Mouse (Mus musculus) embryonic facial prominence, embryonic 14.5 days (tissue): Measurements from ENCODE around the gene Tbk1. TPM values are rescaled to one million over a fixed set of nuclear protein-coding genes. Genes with fewer than 3 reads are reported as not detected.

Experiments
- ATAC-seq: fragments of 200-750 bp; cut with Nextera tagmentation; 2 replicates; pipeline ENCODE4 v1.8.0; 2017; ENCODE audit warnings: low read depth, moderate number of reproducible peaks, moderate TSS enrichment
- DNase-seq: peaks from one replicate; pipeline ENCODE4 v3.0.0-alpha.2; 2015; ENCODE audit warnings: low spot score
- H3K27ac ChIP-seq: fragments of 300-500 bp; sonication (generic); replicated peaks from 2 replicates; pipeline ENCODE4 v1.5.1; 2014; ENCODE audit warnings: low read depth, mild to moderate bottlenecking, low read length, moderate library complexity
- H3K27me3 ChIP-seq: fragments of 300-500 bp; sonication (generic); replicated peaks from 2 replicates; pipeline ENCODE4 v1.6.1; 2014; ENCODE audit warnings: low read length; ENCODE audit not compliant: control insufficient read depth, insufficient read depth
- H3K36me3 ChIP-seq: fragments of 300-500 bp; sonication (generic); 2 replicates; pipeline ENCODE4 v1.6.1; 2014; ENCODE audit warnings: low read length, mixed read lengths; ENCODE audit not compliant: control insufficient read depth, insufficient read depth
- H3K4me1 ChIP-seq: fragments of 300-500 bp; sonication (generic); 2 replicates; pipeline ENCODE4 v1.6.1; 2014; ENCODE audit warnings: antibody characterized with exemption, low read length; ENCODE audit not compliant: control insufficient read depth, insufficient read depth
- H3K4me2 ChIP-seq: fragments of 300-500 bp; sonication (generic); 2 replicates; pipeline ENCODE4 v1.6.1; 2014; ENCODE audit warnings: low read depth, mild to moderate bottlenecking, low read length, moderate library complexity, mixed read lengths
- H3K4me3 ChIP-seq: fragments of 300-500 bp; sonication (generic); 2 replicates; pipeline ENCODE4 v1.5.1; 2014; ENCODE audit warnings: low read depth, mild to moderate bottlenecking, low read length
- H3K9ac ChIP-seq: fragments of 300-500 bp; sonication (generic); 2 replicates; pipeline ENCODE4 v1.6.1; 2014; ENCODE audit warnings: low read depth, mild to moderate bottlenecking, low read length, moderate library complexity, mixed read lengths
- H3K9me3 ChIP-seq: fragments of 300-500 bp; sonication (generic); 2 replicates; pipeline ENCODE4 v1.6.1; 2016; ENCODE audit warnings: low read length; ENCODE audit not compliant: control insufficient read depth
- WGBS: fragments of 180-500 bp; shearing (Covaris S2); extraction: QIAGEN DNeasy Blood & Tissue Kit; methylation state at CpG from one replicate; pipeline ENCODE4 v1.1.7; 2014; 5-methylcytosine and 5-hydroxymethylcytosine counted together
- polyA plus RNA-seq: library from polyadenylated mRNA; unstranded; fragments of >200 nt; fragmentation: Nextera tagmentation; extraction: Ambion mirVana; gene quantifications from 2 replicates; pipeline ENCODE4 v1.2.1, GENCODE M21; 2014

Gene Tbk1
- polyA plus RNA-seq = 28.6 and 32.4 TPM in 2 replicates

- Histone ChIP-seq H3K4me3 (peak within 1 kb of the TSS; percentile 84), H3K27ac (peak within 1 kb of the TSS; percentile 81), H3K9me3 (no peaks in the 10 kb centered on the region), H3K4me2 (peak within 1 kb of the TSS; percentile 73), H3K9ac (peak within 1 kb of the TSS; percentile 95), H3K27me3 (no peaks in the 10 kb centered on the region), H3K4me1 (peaks cover 8% of the 10 kb centered on the region), H3K36me3 (peaks cover 26% of the 10 kb centered on the region)
- DNase-seq = peak; percentile 95
- WGBS = under 1% methylated on average over 41 of the region's 58 CpGs
- peak; percentile 98 for ATAC-seq
These were observed at the start of gene Tbk1 for GRCm38 (mm10) chr10:121586675-121587370. Gene Tbk1 (minus strand): TSS chr10:121586787.

GRCm38 (mm10) chr10:121636276-121636675, 49.7 kb upstream of the Tbk1 start:
- Histone ChIP-seq H3K4me3 (no peak overlapping the region), H3K27me3 (0 out of 2 replicates have a peak, but pooled peaks cover 3% of the 10 kb centered on the region), H3K27ac (no peak overlapping the region), H3K9me3 (no peaks in the 10 kb centered on the region), H3K4me2 (no peak overlapping the region), H3K36me3 (no peaks in the 10 kb centered on the region), H3K4me1 (no peaks in the 10 kb centered on the region), H3K9ac (no peak overlapping the region)
- no peak for ATAC-seq
- 90% methylated on average over 6 of the region's 6 CpGs for WGBS
- DNase-seq = no peak

- Histone ChIP-seq H3K9me3 (no peaks in the 10 kb centered on the region), H3K4me3 (no peak overlapping the region), H3K36me3 (no peaks in the 10 kb centered on the region), H3K9ac (no peak overlapping the region), H3K27ac (no peak overlapping the region), H3K4me2 (no peak overlapping the region), H3K27me3 (no peaks in the 10 kb centered on the region), H3K4me1 (no peaks in the 10 kb centered on the region)
- no peak for DNase-seq
- ATAC-seq = no peak
- 47% methylated on average over 1 of the region's 1 CpGs for WGBS
These were observed 47.6 kb upstream of the Tbk1 start for GRCm38 (mm10) chr10:121634159-121634558.

- no peaks in the 10 kb centered on the region for H3K9me3 ChIP-seq
- no peak for ATAC-seq
- no peak overlapping the region for H3K27ac ChIP-seq
- no peak overlapping the region for H3K9ac ChIP-seq
- peaks cover 13% of the 10 kb centered on the region for H3K4me1 ChIP-seq
- H3K27me3 ChIP-seq = no peaks in the 10 kb centered on the region
- DNase-seq = no peak
- 85% methylated on average over 6 of the region's 6 CpGs for WGBS
- no peaks in the 10 kb centered on the region for H3K36me3 ChIP-seq
- no peak overlapping the region for H3K4me2 ChIP-seq
- no peak overlapping the region for H3K4me3 ChIP-seq
These were observed 42.0 kb upstream of the Tbk1 start for GRCm38 (mm10) chr10:121628561-121629040.

GRCm38 (mm10) chr10:121627216-121627852, 40.7 kb upstream of the Tbk1 start:
- H3K4me3 ChIP-seq = no peak overlapping the region
- no peak overlapping the region for H3K9ac ChIP-seq
- no peak for ATAC-seq
- H3K9me3 ChIP-seq = no peaks in the 10 kb centered on the region
- DNase-seq = no peak
- WGBS = 81% methylated on average over 10 of the region's 10 CpGs
- H3K4me2 ChIP-seq = peak overlapping the region; percentile 52; the same call in 1 of the 2 replicates
- H3K36me3 ChIP-seq = peaks cover 6% of the 10 kb centered on the region
- H3K27me3 ChIP-seq = no peaks in the 10 kb centered on the region
- H3K4me1 ChIP-seq = peaks cover 13% of the 10 kb centered on the region
- no peak overlapping the region for H3K27ac ChIP-seq

- Histone ChIP-seq H3K9ac (peak within 1 kb of the TSS; percentile 81), H3K4me2 (peak within 1 kb of the TSS; percentile 73), H3K4me1 (peaks cover 13% of the 10 kb centered on the region), H3K4me3 (peak within 1 kb of the TSS; percentile 78), H3K27ac (peak within 1 kb of the TSS; percentile 91), H3K9me3 (no peaks in the 10 kb centered on the region), H3K27me3 (no peaks in the 10 kb centered on the region), H3K36me3 (peaks cover 16% of the 10 kb centered on the region)
- DNase-seq = peak; percentile 99
- ATAC-seq = peak; percentile 100
- under 1% methylated on average over 43 of the region's 70 CpGs for WGBS
These were observed 39.7 kb upstream of the Tbk1 start, which contains the start of gene Xpot for GRCm38 (mm10) chr10:121626186-121626882. Gene Xpot (minus strand): TSS chr10:121626332.

GRCm38 (mm10) chr10:121625407-121626185, 39.0 kb upstream of the Tbk1 start:
- Histone ChIP-seq H3K4me2 (peak overlapping the region; percentile 73), H3K27ac (peak overlapping the region; percentile 91), H3K36me3 (peaks cover 19% of the 10 kb centered on the region), H3K9ac (peak overlapping the region; percentile 81), H3K27me3 (no peaks in the 10 kb centered on the region), H3K9me3 (no peaks in the 10 kb centered on the region), H3K4me3 (peak overlapping the region; percentile 78), H3K4me1 (peaks cover 13% of the 10 kb centered on the region)
- WGBS = under 1% methylated on average over 30 of the region's 41 CpGs
- DNase-seq (peak; percentile 54), ATAC-seq (no peak; the same call in 1 of the 2 replicates)

- no peak overlapping the region; the same call in 1 of the 2 replicates for H3K27ac ChIP-seq
- H3K27me3 ChIP-seq = no peaks in the 10 kb centered on the region
- WGBS = 16% methylated on average over 9 of the region's 9 CpGs
These were observed 38.4 kb upstream of the Tbk1 start for GRCm38 (mm10) chr10:121625006-121625405.

More at GRCm38 (mm10) chr10:121625006-121625405, 38.4 kb upstream of the Tbk1 start:
- no peak for ATAC-seq
- peak overlapping the region; percentile 73 for H3K4me2 ChIP-seq
- peaks cover 25% of the 10 kb centered on the region for H3K36me3 ChIP-seq
- H3K4me1 ChIP-seq = peaks cover 13% of the 10 kb centered on the region
- peak overlapping the region; percentile 81 for H3K9ac ChIP-seq
- no peaks in the 10 kb centered on the region for H3K9me3 ChIP-seq
- DNase-seq = no peak
- peak overlapping the region; percentile 78 for H3K4me3 ChIP-seq
